Mouse (Mus musculus) midbrain, embryonic 13.5 days (tissue): Measurements from ENCODE around the gene Clcn2. TPM values are rescaled to one million over a fixed set of nuclear protein-coding genes. Genes with fewer than 3 reads are reported as not detected.

Experiments used
- ATAC-seq: fragments of 200-750 bp; cut with Nextera tagmentation; 2 replicates; pipeline ENCODE4 v1.8.0; 2017; ENCODE audit warnings: mild to moderate bottlenecking, moderate TSS enrichment, moderate library complexity
- H3K27ac ChIP-seq: fragments of 300-500 bp; sonication (generic); 2 replicates; pipeline ENCODE4 v1.5.1; 2015; ENCODE audit warnings: inconsistent platforms, mild to moderate bottlenecking, moderate library complexity
- H3K27me3 ChIP-seq: fragments of 300-500 bp; sonication (generic); 2 replicates; pipeline ENCODE4 v1.6.1; 2015; ENCODE audit warnings: mild to moderate bottlenecking, inconsistent platforms
- H3K36me3 ChIP-seq: fragments of 300-500 bp; sonication (generic); 2 replicates; pipeline ENCODE4 v1.6.1; 2015; ENCODE audit warnings: mild to moderate bottlenecking, inconsistent platforms
- H3K4me1 ChIP-seq: fragments of 300-500 bp; sonication (generic); replicated peaks from 2 replicates; pipeline ENCODE4 v1.6.1; 2015; ENCODE audit warnings: inconsistent platforms
- H3K4me2 ChIP-seq: fragments of 300-500 bp; sonication (generic); replicated peaks from 2 replicates; pipeline ENCODE4 v1.6.1; 2015; ENCODE audit warnings: moderate library complexity, mild to moderate bottlenecking, inconsistent platforms
- H3K4me3 ChIP-seq: fragments of 300-500 bp; sonication (generic); replicated peaks from 2 replicates; pipeline ENCODE4 v1.5.1; 2015; ENCODE audit warnings: mild to moderate bottlenecking, inconsistent platforms
- H3K9ac ChIP-seq: fragments of 300-500 bp; sonication (generic); replicated peaks from 2 replicates; pipeline ENCODE4 v1.6.1; 2015; ENCODE audit warnings: mild to moderate bottlenecking, inconsistent platforms
- H3K9me3 ChIP-seq: fragments of 300-500 bp; sonication (generic); 2 replicates; pipeline ENCODE4 v1.6.1; 2016; ENCODE audit warnings: mild to moderate bottlenecking, inconsistent platforms
- WGBS: fragments of 180-500 bp; shearing (Covaris S2); methylation state at CpG from one replicate; pipeline ENCODE4 v1.1.7; 2015; 5-methylcytosine and 5-hydroxymethylcytosine counted together
- polyA plus RNA-seq: library from polyadenylated mRNA; unstranded; fragments of >200 nt; fragmentation: Nextera tagmentation; extraction: Ambion mirVana; gene quantifications from 2 replicates; pipeline ENCODE4 v1.2.1, GENCODE M21; 2015

The Clcn2 gene
- 20.6 and 32.0 TPM in 2 replicates for polyA plus RNA-seq

DNA sequence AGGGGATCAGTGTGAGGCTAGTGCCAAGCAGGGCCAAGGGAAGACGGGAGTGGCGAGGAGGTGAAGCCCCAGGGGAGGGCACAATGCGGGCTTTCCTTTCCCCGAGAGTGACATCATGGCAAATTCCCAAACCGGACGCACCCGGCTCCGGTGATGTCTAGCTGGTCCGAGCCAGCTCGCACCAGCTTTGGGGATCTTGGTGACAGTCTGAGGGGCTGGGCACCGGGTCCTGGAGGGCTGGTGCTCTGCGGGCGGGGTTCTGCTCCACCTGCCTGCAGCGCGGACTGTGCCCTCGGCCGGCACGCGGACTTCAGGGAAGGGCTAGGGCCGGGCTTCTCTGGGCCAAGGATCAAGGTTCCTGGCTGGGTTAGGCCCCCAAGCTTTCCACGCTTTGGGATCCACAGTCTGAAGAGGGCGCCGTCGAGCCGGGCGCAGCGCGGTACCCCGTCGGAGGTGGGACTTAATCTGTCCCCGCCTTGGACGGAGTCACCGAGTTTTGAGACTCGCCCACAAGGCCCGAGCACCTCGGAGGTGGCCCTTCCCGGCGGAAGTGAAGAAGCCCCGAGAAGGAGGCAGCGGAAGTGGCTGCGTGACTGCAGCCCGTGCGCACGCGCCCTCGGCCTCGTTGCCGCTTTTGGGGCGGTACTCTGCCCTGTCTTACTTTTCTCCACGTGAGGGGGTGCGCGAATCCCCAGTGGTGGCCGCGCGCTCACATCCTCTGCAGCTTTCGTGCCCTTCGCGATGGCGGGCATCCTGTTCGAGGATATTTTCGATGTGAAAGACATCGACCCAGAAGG is at the start of gene Clcn2, which contains the start of gene Polr2h:
TSS of gene Clcn2 (minus strand) at position 566 of the 797 bp plus-strand sequence.
TSS of gene Polr2h (plus strand) at position 485 of the 797 bp plus-strand sequence.
- H3K9me3 ChIP-seq = no peaks in the 10 kb centered on the region
- H3K9ac ChIP-seq = peak within 1 kb of the TSS; percentile 82
- no peaks in the 10 kb centered on the region for H3K27me3 ChIP-seq
- H3K4me3 ChIP-seq = peak within 1 kb of the TSS; percentile 72
- H3K4me2 ChIP-seq = peak within 1 kb of the TSS; percentile 91
- peak; percentile 86 for ATAC-seq
- under 1% methylated on average over 62 of the region's 62 CpGs for WGBS
- peaks cover 31% of the 10 kb centered on the region for H3K36me3 ChIP-seq
- peaks cover 47% of the 10 kb centered on the region for H3K4me1 ChIP-seq
- H3K27ac ChIP-seq = peak within 1 kb of the TSS; percentile 91

DNA sequence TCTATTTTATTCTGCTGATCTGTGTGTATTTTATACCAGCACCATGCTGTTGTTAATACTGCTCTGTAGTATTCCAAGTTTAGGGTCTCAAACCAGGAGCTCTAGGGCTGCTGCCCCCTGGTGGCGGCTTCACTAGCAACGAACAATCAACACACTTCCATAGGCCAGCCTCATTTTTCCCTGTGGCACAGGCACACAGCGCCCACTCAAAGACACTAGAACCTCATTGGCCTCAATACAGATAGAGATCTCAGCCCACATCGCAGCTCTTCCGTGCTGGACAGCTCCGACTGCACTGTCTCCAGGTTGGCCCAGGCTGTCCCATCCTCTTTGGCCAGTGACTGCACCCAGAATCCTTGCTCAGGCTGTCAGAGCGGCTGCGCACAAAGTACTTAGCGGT is 47.7 kb upstream of the Clcn2 start:
- no peak overlapping the region for H3K4me2 ChIP-seq
- no peak for ATAC-seq
- WGBS = 51% methylated on average over 9 of the region's 9 CpGs
- no peak overlapping the region for H3K9ac ChIP-seq
- no peaks in the 10 kb centered on the region for H3K27me3 ChIP-seq
- H3K4me1 ChIP-seq = no peaks in the 10 kb centered on the region
- H3K27ac ChIP-seq = no peak overlapping the region
- no peak overlapping the region for H3K4me3 ChIP-seq
- H3K9me3 ChIP-seq = no peaks in the 10 kb centered on the region
- H3K36me3 ChIP-seq = no peaks in the 10 kb centered on the region

DNA sequence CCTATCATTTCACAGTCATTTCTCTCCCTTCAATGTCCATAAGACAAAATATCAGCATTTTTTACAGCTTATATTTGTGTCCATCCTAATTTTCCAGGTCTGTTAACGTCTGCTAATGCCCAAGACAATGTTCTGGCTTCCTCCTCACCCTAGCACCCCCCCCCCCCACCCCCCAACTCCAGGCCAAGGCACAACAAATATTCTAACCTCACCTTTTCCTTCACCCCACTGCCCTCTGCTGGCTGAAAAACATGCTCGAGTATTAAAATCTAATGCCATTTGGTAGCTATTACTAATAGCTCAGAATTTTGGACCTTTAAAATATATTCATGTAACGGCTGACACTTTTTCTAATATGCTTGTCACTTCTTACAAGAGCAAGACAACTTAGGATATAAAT is 44.1 kb upstream of the Clcn2 start:
- H3K36me3 ChIP-seq = no peaks in the 10 kb centered on the region
- ATAC-seq = no peak
- H3K9ac ChIP-seq = no peak overlapping the region
- no peak overlapping the region for H3K4me2 ChIP-seq
- no peaks in the 10 kb centered on the region for H3K27me3 ChIP-seq
- H3K4me3 ChIP-seq = no peak overlapping the region
- no peaks in the 10 kb centered on the region for H3K4me1 ChIP-seq
- no peaks in the 10 kb centered on the region for H3K9me3 ChIP-seq
- no peak overlapping the region for H3K27ac ChIP-seq
- WGBS = 13% methylated on average over 3 of the region's 3 CpGs

DNA sequence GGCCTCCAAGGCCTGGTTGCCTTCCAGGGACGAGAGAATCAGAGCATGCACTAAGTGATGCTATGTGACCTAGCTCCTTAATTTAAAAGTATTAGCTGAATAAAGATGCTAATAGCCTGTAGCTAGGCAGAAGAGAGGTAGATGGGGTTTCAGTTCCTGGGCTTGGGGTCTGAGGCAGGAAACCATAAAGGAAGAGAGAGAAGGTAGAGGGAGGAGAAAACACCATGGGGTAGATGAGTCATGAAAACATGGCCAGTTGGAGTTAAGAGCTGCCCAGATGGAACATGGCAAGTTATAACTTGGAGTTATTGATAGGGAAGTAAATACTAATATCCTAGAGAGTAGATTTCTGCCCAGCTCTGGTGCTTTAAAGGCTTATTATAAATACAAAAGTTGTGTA is 39.8 kb upstream of the Clcn2 start:
- Histone ChIP-seq H3K36me3 (no peaks in the 10 kb centered on the region), H3K4me1 (no peaks in the 10 kb centered on the region), H3K4me2 (no peak overlapping the region), H3K27ac (no peak overlapping the region), H3K27me3 (no peaks in the 10 kb centered on the region), H3K4me3 (no peak overlapping the region), H3K9ac (no peak overlapping the region), H3K9me3 (no peaks in the 10 kb centered on the region)
- no peak for ATAC-seq
- WGBS = 86% methylated on average over 1 of the region's 1 CpGs

DNA sequence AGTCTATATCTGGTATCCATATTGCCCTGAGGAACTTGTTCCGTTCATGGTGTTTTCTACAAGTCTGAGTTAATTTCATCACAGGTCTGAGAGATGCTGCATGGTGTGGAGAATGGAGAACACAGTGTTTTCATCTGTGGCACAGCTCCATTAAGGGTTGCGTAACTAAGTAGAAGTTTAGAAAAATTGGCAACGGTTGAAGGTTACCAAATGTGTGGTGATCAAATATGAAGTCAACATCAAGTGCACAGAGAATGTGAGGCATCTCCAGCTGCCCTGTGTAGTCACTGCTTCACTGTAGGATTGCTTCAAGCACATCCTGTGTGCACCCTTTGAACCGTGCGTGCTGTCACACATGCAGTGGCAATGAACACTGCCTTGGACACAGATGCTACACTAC is 38.5 kb upstream of the Clcn2 start:
- no peak overlapping the region for H3K9ac ChIP-seq
- no peaks in the 10 kb centered on the region for H3K9me3 ChIP-seq
- H3K36me3 ChIP-seq = no peaks in the 10 kb centered on the region
- H3K4me2 ChIP-seq = no peak overlapping the region
- H3K27ac ChIP-seq = no peak overlapping the region
- 95% methylated on average over 5 of the region's 5 CpGs for WGBS
- ATAC-seq = no peak
- no peak overlapping the region for H3K4me3 ChIP-seq
- H3K4me1 ChIP-seq = no peaks in the 10 kb centered on the region
- no peaks in the 10 kb centered on the region for H3K27me3 ChIP-seq

DNA sequence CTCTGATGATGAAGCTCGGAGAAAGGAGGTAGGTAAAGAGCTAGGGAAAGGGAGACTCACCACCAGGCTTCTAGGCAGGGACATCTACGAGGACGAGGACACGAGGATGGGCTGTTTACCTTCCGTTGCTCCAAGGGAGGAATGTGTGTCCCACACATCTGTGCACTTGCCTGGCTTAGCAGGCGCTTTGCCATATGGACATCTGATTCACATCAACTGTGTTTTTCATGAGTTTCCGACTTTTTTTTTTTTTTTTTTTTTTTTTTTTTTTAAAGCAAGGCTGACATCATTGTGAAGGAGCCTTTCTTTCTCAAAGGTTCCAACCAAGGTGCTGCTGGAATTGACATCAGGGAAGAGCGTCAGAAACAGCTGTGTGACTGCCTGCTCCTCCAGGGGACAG is 33.0 kb upstream of the Clcn2 start:
- no peak for ATAC-seq
- H3K4me3 ChIP-seq = no peak overlapping the region
- H3K9ac ChIP-seq = no peak overlapping the region
- no peaks in the 10 kb centered on the region for H3K4me1 ChIP-seq
- H3K27me3 ChIP-seq = no peaks in the 10 kb centered on the region
- no peaks in the 10 kb centered on the region for H3K9me3 ChIP-seq
- WGBS = 65% methylated on average over 8 of the region's 8 CpGs
- H3K4me2 ChIP-seq = no peak overlapping the region
- H3K27ac ChIP-seq = no peak overlapping the region
- no peaks in the 10 kb centered on the region for H3K36me3 ChIP-seq

DNA sequence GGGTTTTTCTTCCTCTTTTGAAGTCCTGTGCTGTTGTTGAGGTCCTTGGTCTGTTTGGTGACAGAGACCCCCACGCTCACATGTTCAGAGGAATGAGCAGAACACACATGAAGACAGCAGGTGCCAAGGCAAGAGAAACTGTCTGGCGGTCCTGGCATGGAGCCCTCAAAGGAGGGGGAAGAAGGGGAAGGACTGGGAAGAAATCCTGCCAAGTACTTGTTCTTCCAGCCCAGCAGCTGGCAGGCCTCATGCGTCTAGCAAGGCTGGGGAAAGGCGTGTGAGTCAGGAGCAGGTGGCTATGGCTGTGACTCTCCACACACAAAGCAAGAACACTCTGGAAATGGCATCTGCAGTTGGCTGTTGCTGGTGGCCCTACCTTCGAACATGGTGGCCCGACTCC is 29.1 kb upstream of the Clcn2 start:
- Histone ChIP-seq H3K27me3 (no peaks in the 10 kb centered on the region), H3K4me2 (no peak overlapping the region), H3K4me1 (no peaks in the 10 kb centered on the region), H3K27ac (no peak overlapping the region), H3K4me3 (no peak overlapping the region), H3K36me3 (peaks cover 8% of the 10 kb centered on the region; the same call in 1 of the 2 replicates), H3K9me3 (no peaks in the 10 kb centered on the region), H3K9ac (no peak overlapping the region)
- 79% methylated on average over 6 of the region's 6 CpGs for WGBS
- ATAC-seq = no peak

DNA sequence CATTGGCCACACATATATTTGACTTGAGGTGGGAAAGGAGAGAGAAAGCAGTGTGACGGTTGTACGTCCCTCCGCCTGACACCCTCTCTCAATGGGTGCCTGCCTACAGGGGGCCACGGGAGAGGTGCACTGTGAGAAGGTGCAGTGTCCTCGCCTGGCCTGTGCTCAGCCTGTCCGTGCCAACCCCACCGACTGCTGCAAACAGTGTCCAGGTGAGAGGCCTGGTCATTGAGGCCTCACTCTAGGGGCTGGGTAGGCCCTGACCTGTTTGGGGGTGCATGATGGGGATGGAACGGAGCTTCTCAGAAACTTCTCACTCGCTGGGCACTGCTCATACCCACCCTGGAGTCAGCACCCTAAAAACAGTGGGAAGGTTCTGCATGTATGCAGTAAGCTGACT is 22.3 kb upstream of the Clcn2 start:
- Histone ChIP-seq H3K9ac (no peak overlapping the region), H3K4me2 (no peak overlapping the region), H3K36me3 (peaks cover 21% of the 10 kb centered on the region; the same call in 1 of the 2 replicates), H3K9me3 (no peaks in the 10 kb centered on the region), H3K4me3 (no peak overlapping the region), H3K27ac (no peak overlapping the region), H3K4me1 (no peaks in the 10 kb centered on the region), H3K27me3 (peaks cover 14% of the 10 kb centered on the region)
- 89% methylated on average over 9 of the region's 9 CpGs for WGBS
- ATAC-seq = no peak

DNA sequence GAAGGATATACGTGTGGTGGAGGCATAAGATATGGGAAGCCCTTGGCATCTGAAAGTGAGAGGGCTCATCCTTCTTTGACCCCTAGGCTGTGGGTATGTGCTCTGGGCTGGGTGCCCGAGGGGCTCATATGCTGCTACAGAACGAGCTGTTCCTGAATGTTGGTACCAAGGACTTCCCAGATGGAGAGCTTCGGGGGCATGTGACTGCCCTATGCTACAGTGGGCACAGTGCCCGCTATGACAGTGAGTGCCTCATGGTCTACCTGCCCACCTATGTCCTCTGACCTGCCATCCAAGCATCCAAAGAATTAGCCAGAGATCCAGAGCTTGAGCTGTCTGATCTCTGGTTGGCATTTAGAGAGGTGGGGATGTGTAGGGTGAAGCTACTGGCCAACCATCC is 19.3 kb upstream of the Clcn2 start:
- ATAC-seq = no peak
- no peaks in the 10 kb centered on the region for H3K9me3 ChIP-seq
- 93% methylated on average over 5 of the region's 5 CpGs for WGBS

DNA sequence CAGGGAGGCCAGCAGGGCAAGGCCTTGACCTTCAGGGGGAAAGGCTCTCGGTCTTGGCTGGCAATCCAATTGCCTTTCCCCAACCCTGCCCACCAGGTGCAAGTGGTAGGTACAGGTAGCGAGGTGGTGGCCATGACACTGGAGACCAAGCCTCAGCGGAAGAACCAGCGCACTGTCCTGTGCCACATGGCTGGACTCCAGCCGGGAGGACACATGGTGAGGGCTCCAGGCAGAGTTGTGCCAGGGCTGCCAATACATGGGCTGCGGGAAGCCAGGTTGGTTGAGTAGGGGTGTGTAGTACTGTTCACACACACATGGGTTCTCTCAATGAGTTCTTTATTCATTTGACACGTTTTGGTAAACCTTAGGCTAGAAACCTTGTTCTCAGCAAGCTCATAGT is 18.6 kb upstream of the Clcn2 start:
- ATAC-seq = no peak
- WGBS = 88% methylated on average over 7 of the region's 7 CpGs
- no peak overlapping the region for H3K4me3 ChIP-seq
- H3K36me3 ChIP-seq = peaks cover 8% of the 10 kb centered on the region; the same call in 1 of the 2 replicates
- H3K27ac ChIP-seq = no peak overlapping the region
- no peaks in the 10 kb centered on the region for H3K9me3 ChIP-seq
- no peak overlapping the region for H3K4me2 ChIP-seq
- peaks cover 29% of the 10 kb centered on the region for H3K27me3 ChIP-seq
- peaks cover 22% of the 10 kb centered on the region for H3K4me1 ChIP-seq
- H3K9ac ChIP-seq = no peak overlapping the region

More for the DNA sequence above, 19.3 kb upstream of the Clcn2 start:
- Histone ChIP-seq H3K4me2 (no peak overlapping the region), H3K27me3 (peaks cover 29% of the 10 kb centered on the region), H3K9ac (no peak overlapping the region), H3K4me1 (peaks cover 20% of the 10 kb centered on the region), H3K27ac (no peak overlapping the region), H3K36me3 (peaks cover 15% of the 10 kb centered on the region; the same call in 1 of the 2 replicates), H3K4me3 (no peak overlapping the region)

DNA sequence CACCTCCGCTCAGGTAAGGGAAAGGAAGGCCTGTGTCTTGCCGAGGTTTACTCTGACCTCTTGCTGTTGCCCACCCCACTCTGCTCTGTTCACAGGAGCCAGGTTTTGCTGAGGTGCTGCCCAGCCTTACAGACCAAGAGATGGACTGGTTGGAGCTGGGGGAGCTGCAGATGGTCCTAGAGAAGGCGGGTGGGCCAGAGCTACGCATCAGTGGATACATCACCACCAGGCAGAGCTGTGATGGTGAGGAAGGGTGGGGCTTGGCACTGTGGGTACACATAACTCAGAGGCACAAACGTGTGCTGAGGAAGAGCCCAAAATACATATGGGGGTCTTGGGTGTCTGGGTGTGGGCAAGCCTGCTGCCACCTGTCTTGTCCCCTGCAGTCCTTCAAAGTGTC is 18.1 kb upstream of the Clcn2 start:
- WGBS = 85% methylated on average over 5 of the region's 5 CpGs
- Histone ChIP-seq H3K9ac (no peak overlapping the region), H3K36me3 (peaks cover 8% of the 10 kb centered on the region; the same call in 1 of the 2 replicates), H3K27me3 (peaks cover 29% of the 10 kb centered on the region), H3K4me1 (peaks cover 22% of the 10 kb centered on the region), H3K27ac (no peak overlapping the region), H3K4me2 (no peak overlapping the region), H3K9me3 (no peaks in the 10 kb centered on the region), H3K4me3 (no peak overlapping the region)
- no peak for ATAC-seq

DNA sequence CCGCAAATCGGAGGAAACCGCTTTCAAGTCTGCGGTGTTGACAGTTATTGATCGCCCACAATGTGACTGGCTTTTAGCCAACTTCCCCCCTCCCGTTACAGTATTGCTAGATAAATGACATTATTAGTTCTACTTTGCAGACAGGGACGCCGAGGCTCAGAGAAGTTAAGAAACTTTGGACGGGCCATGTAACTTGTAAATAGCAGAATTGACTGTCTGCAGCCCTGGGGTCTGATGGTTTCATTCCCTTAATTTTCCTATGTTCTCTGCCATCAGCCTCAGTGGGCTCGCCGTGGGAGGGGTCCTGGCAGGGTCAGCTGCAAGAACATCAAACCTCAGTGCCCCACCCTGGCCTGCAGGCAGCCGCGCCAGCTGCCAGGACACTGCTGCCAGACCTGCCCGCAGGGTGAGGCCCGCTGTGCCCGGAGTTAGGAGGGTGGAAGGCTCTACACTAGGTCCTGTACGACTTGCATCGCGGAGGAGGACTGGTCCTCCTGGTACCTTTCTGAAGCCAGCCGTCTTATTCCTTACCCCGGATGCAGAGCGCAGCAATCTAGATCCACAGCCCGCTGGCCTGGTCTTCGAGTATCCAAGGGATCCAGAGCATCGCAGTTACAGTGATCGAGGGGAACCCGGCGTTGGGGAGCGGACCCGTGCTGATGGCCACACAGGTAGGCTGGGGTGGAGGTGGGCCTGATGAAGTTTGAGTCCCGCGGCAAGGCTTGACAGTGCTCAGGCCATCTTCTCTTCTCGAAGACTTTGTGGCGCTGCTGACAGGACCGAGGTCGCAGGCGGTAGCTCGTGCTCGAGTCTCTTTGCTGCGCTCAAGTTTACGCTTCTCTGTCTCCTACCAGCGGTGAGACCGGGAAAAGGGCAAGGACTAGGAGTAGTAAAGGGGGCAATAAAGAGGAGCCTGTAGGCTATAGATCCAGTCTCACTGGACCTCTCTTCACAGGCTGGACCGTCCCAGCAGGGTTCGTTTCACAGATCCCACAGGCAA is 16.5 kb upstream of the Clcn2 start, which contains the start of gene Thpo:
TSS of gene Thpo (minus strand) at position 781 of the 1,000 bp plus-strand sequence.
- Histone ChIP-seq H3K4me1 (peaks cover 22% of the 10 kb centered on the region), H3K36me3 (peaks cover 4% of the 10 kb centered on the region; the same call in 1 of the 2 replicates), H3K27ac (no peak within 1 kb of the TSS), H3K9me3 (no peaks in the 10 kb centered on the region), H3K27me3 (peaks cover 29% of the 10 kb centered on the region), H3K4me3 (peak within 1 kb of the TSS; percentile 57), H3K4me2 (peak within 1 kb of the TSS; percentile 78), H3K9ac (peak within 1 kb of the TSS; percentile 84)
- 4% methylated on average over 45 of the region's 45 CpGs for WGBS
- no peak for ATAC-seq
